Mouse (Mus musculus): ENCODE data around the gene Tab2.

DNA sequence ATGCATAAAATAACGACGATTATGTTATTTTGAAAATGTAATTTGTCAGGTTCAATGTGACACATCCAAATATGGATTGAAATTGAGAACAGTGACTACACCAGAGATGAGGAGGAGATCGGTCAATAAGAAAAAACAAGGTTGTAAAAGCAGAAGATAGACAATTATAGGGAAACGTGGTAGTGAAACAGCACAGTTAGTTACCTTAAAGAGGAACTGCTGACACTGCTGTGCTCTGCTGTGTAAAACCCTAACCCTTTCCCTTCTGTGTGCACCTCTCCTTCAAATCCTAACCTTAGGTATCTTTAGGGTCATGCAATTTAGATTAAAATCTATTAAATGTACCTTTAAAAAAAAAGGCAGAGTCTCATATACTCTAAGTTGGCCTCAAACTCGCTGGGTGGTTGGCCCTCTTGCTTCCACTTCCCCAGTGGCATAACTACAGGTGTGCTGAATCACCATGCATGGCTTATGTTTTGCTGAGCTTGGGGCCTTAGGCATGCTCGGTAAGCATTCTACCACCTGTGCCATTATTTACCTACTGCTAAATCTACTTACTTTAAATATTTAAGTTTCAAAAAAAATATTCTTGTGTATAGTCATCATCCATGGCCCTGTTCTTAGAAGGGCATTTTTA, 19.4 kb downstream of the Tab2 start:
- TF ChIP-seq CTCF (conservative IDR thresholded peaks at IDR 0.05; ENCODE audit: low read length) (no peak), POU5F1 (IDR thresholded peaks at IDR 0.05; ENCODE audit: borderline replicate concordance, low read length) (no peak)

Data from E14TG2a.4 (cell line).